Mouse (Mus musculus) testis, adult 2 months (tissue): ENCODE data around the gene Zfyve1. TPM values are rescaled to one million over a fixed set of nuclear protein-coding genes. Genes with fewer than 3 reads are reported as not detected.
A peak's percentile ranks its signal among the peaks of the same experiment; 100 is the strongest.

Source experiments
- H3K27ac ChIP-seq: fragments of 200-500 bp; 2 replicates; pipeline ENCODE4 v1.5.1; 2012; ENCODE audit warnings: low read depth, low read length; ENCODE audit not compliant: control insufficient read depth, insufficient read depth
- H3K27me3 ChIP-seq: fragments of 200-500 bp; 2 replicates; pipeline ENCODE4 v1.6.1; 2012; ENCODE audit warnings: mild to moderate bottlenecking, low read length, moderate library complexity; ENCODE audit not compliant: control insufficient read depth, insufficient read depth
- H3K36me3 ChIP-seq: fragments of 200-500 bp; 2 replicates; pipeline ENCODE4 v1.6.1; 2012; ENCODE audit warnings: mild to moderate bottlenecking, low read length; ENCODE audit not compliant: control insufficient read depth, insufficient read depth
- H3K4me1 ChIP-seq: fragments of 200-500 bp; 2 replicates; pipeline ENCODE4 v1.6.1; 2012; ENCODE audit warnings: low read length; ENCODE audit not compliant: control insufficient read depth, insufficient read depth
- H3K4me3 ChIP-seq: fragments of 200-500 bp; 2 replicates; pipeline ENCODE4 v1.5.1; 2012; ENCODE audit warnings: low read depth, mild to moderate bottlenecking, low read length, moderate library complexity, mixed read lengths; ENCODE audit not compliant: control insufficient read depth
- CTCF ChIP-seq: fragments of 200-500 bp; IDR thresholded peaks from 2 replicates; pipeline ENCODE4 v1.5.1; 2012; ENCODE audit warnings: low read depth, mild to moderate bottlenecking, inconsistent platforms, low read length, moderate library complexity; ENCODE audit not compliant: control insufficient read depth, insufficient read depth, insufficient replicate concordance
- POLR2A ChIP-seq: fragments of 200-500 bp; IDR thresholded peaks from 2 replicates; pipeline ENCODE4 v1.6.1; 2012; ENCODE audit warnings: low read depth, mild to moderate bottlenecking, inconsistent platforms, low read length, moderate library complexity; ENCODE audit not compliant: control insufficient read depth
- polyA plus RNA-seq: library from polyadenylated mRNA; depleted of rRNA; stranded (reverse); fragments of >200 nt; gene quantifications from 2 replicates; pipeline ENCODE4 v1.2.3, GENCODE M21; 2012

Zfyve1 gene
- polyA plus RNA-seq, 1 experiment: 302 TPM

- Histone ChIP-seq H3K4me3 (no peak overlapping the region), H3K4me1 (peaks cover 3% of the 10 kb centered on the region; the same call in 1 of the 2 replicates), H3K27me3 (no peaks in the 10 kb centered on the region), H3K36me3 (0 out of 2 replicates have a peak, but pooled peaks cover 1% of the 10 kb centered on the region), H3K27ac (no peak overlapping the region)
- TF ChIP-seq CTCF: no peak
- TF ChIP-seq POLR2A: no peak
Measured at GRCm38 (mm10) chr12:83558496-83558895, 38.5 kb downstream of the Zfyve1 start.

GRCm38 (mm10) chr12:83555605-83556004 lies 41.4 kb downstream of the Zfyve1 start:
- Histone ChIP-seq H3K27ac (no peak overlapping the region), H3K36me3 (peaks cover 1% of the 10 kb centered on the region), H3K4me1 (no peaks in the 10 kb centered on the region), H3K4me3 (no peak overlapping the region), H3K27me3 (no peaks in the 10 kb centered on the region)
- TF ChIP-seq POLR2A (no peak), CTCF (no peak)

DNA sequence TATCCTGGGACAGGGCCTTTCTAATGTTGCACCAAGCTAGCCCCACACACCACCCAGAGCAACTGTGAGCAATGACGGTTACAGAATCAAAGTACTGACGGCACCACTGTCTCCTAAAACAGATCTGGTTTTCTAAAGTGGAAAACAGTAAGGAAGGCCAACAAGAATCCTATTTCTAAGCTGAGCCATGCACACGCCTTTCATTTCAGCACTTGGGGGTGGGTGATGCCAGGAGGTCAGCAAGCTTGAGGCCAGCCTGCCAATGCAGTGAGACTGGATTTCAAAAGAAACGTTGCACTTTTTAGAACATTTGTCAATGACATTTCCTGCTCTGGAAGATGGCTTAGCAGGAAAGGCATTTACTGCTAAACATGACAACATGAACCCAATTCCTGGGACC lies 43.2 kb downstream of the Zfyve1 start:
- Histone ChIP-seq H3K4me1 (no peaks in the 10 kb centered on the region), H3K4me3 (no peak overlapping the region), H3K36me3 (peaks cover 1% of the 10 kb centered on the region), H3K27me3 (no peaks in the 10 kb centered on the region), H3K27ac (peak overlapping the region; percentile 43; the same call in 1 of the 2 replicates)
- TF ChIP-seq CTCF (no peak), POLR2A (no peak)

DNA sequence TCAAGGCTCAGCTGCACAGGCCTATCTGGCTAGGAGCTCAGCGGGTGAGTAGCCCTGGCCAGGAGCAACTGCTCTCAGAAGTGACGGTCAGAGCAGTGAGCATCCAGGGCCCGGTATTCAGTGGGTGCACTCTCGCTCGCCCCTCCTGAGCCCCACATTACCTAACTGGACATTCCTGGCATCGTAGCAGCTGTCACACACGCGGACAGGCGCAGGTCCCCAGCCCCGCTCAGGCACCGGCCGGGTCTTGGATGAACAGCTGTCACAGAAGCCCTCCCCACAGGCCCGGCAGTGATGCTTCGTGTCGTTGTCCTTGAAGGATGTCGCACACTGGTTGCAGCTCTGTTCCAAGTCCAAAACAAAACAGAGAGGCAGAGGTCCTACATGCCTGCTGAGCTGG lies 45.7 kb downstream of the Zfyve1 start:
- Histone ChIP-seq H3K4me1 (no peaks in the 10 kb centered on the region), H3K36me3 (no peaks in the 10 kb centered on the region; the same call in none of the 2 replicates), H3K27ac (no peak overlapping the region), H3K4me3 (no peak overlapping the region), H3K27me3 (no peaks in the 10 kb centered on the region)
- TF ChIP-seq POLR2A (no peak), CTCF (no peak)

- Histone ChIP-seq H3K4me3 (no peak overlapping the region), H3K36me3 (no peaks in the 10 kb centered on the region), H3K4me1 (no peaks in the 10 kb centered on the region), H3K27ac (no peak overlapping the region), H3K27me3 (no peaks in the 10 kb centered on the region)
- no peak for TF ChIP-seq POLR2A
- no peak for TF ChIP-seq CTCF
Measured at GRCm38 (mm10) chr12:83544791-83545190, 52.2 kb downstream of the Zfyve1 start.

DNA sequence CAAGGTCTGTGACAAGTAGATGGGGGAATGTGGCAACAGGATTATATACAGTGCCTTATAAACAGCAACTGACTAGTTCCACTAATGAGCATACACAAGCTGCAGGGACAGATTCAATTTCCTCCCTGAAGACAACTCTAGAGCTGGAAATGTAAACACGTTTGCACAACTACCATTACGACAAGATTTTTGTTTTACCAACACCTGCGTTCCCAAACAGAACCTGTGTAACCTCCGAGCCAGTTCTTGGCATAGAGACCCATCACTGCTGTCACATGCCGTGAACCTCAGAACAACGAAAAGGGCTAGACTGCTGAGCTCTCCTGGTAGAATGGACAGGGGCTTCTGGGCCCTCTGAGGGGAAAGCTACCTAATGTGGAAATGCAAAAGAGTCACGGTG lies 53.0 kb downstream of the Zfyve1 start:
- no peaks in the 10 kb centered on the region for H3K27me3 ChIP-seq
- no peak overlapping the region for H3K4me3 ChIP-seq
- H3K36me3 ChIP-seq: no peaks in the 10 kb centered on the region
- TF ChIP-seq POLR2A: no peak
- no peak for TF ChIP-seq CTCF
- no peaks in the 10 kb centered on the region for H3K4me1 ChIP-seq
- H3K27ac ChIP-seq: peak overlapping the region; percentile 14; the same call in 1 of the 2 replicates

- H3K36me3 ChIP-seq: no peaks in the 10 kb centered on the region
- H3K4me3 ChIP-seq: no peak overlapping the region
- TF ChIP-seq POLR2A (no peak), CTCF (no peak)
- no peaks in the 10 kb centered on the region for H3K27me3 ChIP-seq
- H3K4me1 ChIP-seq: no peaks in the 10 kb centered on the region
- no peak overlapping the region for H3K27ac ChIP-seq
Measured at GRCm38 (mm10) chr12:83536039-83536438, 61.0 kb downstream of the Zfyve1 start.

DNA sequence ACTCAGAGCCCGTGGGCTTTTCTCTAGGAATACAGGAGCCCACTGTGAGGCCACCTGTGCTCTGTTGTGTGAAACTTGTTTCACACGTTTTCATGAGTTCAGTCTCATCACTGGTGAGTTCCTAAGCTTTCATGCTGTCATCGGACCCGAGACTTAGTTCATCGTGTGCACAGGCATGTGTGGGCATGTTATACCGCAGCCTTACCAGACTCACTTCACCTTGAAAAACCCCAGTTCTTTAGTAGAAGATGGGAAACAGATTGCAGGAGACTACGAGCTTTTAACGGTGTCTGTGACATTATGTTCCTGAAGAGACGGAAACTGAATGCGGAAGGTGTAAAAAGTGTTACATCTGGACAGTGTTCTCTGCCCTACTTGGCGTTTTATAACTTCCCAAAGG lies 61.6 kb downstream of the Zfyve1 start:
- H3K27me3 ChIP-seq: no peaks in the 10 kb centered on the region
- H3K36me3 ChIP-seq: no peaks in the 10 kb centered on the region
- TF ChIP-seq POLR2A (no peak), CTCF (no peak)
- no peak overlapping the region for H3K27ac ChIP-seq
- no peaks in the 10 kb centered on the region for H3K4me1 ChIP-seq
- no peak overlapping the region for H3K4me3 ChIP-seq
